Mouse (Mus musculus): ENCODE measurements around the gene Nr1h5.

Gene Nr1h5

DNA sequence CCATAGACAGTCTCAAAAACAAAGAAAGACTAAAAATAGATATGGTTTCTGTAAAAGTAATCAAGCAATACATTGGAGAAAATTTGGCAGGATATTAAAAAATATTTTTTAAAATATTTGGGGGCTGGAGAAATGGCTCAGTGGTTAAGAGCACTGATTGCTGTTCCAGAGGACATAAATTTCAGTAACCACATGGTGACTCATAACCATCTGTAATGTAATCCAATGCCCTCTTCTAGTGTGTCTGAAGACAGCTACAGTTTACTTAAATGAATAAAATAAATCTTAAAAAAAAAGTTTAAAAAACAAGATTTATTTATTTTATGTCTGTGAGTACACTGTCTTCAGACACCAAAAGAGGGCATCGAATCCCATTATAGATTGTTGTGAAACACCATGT, 64.8 kb downstream of the Nr1h5 start:
- no peak for ATAC-seq (ENCODE audit: insufficient number of reproducible peaks, low FRiP score, low TSS enrichment)

Data from cerebellum, adult (tissue).